In the genomic region with DNA sequence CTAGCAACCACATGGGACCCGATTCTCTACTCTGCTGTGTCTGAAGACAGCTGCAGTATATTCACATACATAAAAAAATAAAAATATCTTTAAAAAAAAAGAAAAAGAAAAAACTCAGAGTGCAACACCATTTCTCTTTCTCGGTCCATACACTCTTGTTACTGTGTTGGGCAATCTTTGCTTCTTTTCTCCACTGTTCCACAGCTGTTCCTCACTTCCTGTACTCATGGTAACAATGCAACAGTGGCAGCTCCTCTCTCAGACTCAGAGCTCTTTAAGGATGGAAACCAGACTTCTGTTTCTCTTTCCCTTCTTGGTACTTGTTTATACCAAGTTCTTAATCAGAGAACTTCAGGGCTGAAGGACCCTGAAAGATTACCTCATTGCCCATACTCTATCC, we compare ENCODE assay signal across 8 mouse cellular contexts. TPM values are rescaled to one million over a fixed set of nuclear protein-coding genes. Genes with fewer than 3 reads are reported as not detected.
A peak's percentile ranks its signal among the peaks of the same experiment; 100 is the strongest.
DNase-seq lines count a peak whose midpoint lies in the region; ATAC-seq lines count a peak whose summit lies in the region.

No protein-coding gene starts in this region.

- peak overlapping the region; percentile 93 for H3K9ac ChIP-seq in forebrain, embryonic 13.5 days
- H3K9ac ChIP-seq in liver, embryonic 12.5 days, result peak overlapping the region; percentile 94

- no peak overlapping the region for H3K27ac ChIP-seq in forebrain, embryonic 13.5 days
- H3K27ac ChIP-seq in liver, embryonic 12.5 days, result peak overlapping the region; percentile 91

- WGBS in forebrain, embryonic 13.5 days, result 88% methylated on average over 2 of the region's 2 CpGs
- 70% methylated on average over 2 of the region's 2 CpGs for WGBS in liver, embryonic 12.5 days (ENCODE audit: insufficient replicate concordance)

- no peaks in the 10 kb centered on the region for H3K27me3 ChIP-seq in erythroblast, embryonic 14.5 days (ENCODE audit: control insufficient read depth)
- H3K27me3 ChIP-seq in forebrain, embryonic 13.5 days, result no peaks in the 10 kb centered on the region
- H3K27me3 ChIP-seq in liver, embryonic 12.5 days (replicated peaks), result no peaks in the 10 kb centered on the region

- H3K4me2 ChIP-seq in forebrain, embryonic 13.5 days, result peak overlapping the region; percentile 77
- H3K4me2 ChIP-seq in liver, embryonic 12.5 days, result peak overlapping the region; percentile 83

- ATAC-seq in erythroblast, adult 5-6 weeks (replicated peaks; ENCODE audit: low FRiP score, poor library complexity, severe bottlenecking), result no peak
- no peak for ATAC-seq in forebrain, embryonic 13.5 days
- no peak for ATAC-seq in liver, embryonic 12.5 days
- no peak for ATAC-seq in activated CD4-positive, CD25-positive, alpha-beta regulatory T cell, adult 4 months

- DNase-seq in 416B (ENCODE audit: low read depth), result peak; percentile 64
- no peak for DNase-seq in ovary, postnatal 36 days (ENCODE audit: low spot score)
- no peak for DNase-seq in left cerebral cortex, adult 9 months (ENCODE audit: low spot score in 2 of 2)

- peaks cover 53% of the 10 kb centered on the region for H3K4me1 ChIP-seq in erythroblast, embryonic 14.5 days (ENCODE audit: control insufficient read depth)
- peaks cover 37% of the 10 kb centered on the region for H3K4me1 ChIP-seq in forebrain, embryonic 13.5 days
- H3K4me1 ChIP-seq in liver, embryonic 12.5 days, result peaks cover 40% of the 10 kb centered on the region

- no peaks in the 10 kb centered on the region for H3K9me3 ChIP-seq in erythroblast, embryonic 14.5 days (ENCODE audit: control insufficient read depth, low read length)
- H3K9me3 ChIP-seq in forebrain, embryonic 13.5 days (replicated peaks), result no peaks in the 10 kb centered on the region
- no peaks in the 10 kb centered on the region for H3K9me3 ChIP-seq in liver, embryonic 12.5 days (replicated peaks)

- H3K36me3 ChIP-seq in erythroblast, embryonic 14.5 days (ENCODE audit: control insufficient read depth), result peaks cover 72% of the 10 kb centered on the region
- H3K36me3 ChIP-seq in forebrain, embryonic 13.5 days (ENCODE audit: poor library complexity, severe bottlenecking), result peaks cover 54% of the 10 kb centered on the region
- peaks cover 71% of the 10 kb centered on the region for H3K36me3 ChIP-seq in liver, embryonic 12.5 days

- H3K4me3 ChIP-seq in erythroblast, embryonic 14.5 days (replicated peaks), result peak overlapping the region; percentile 94
- peak overlapping the region; percentile 93 for H3K4me3 ChIP-seq in forebrain, embryonic 13.5 days
- peak overlapping the region; percentile 88 for H3K4me3 ChIP-seq in liver, embryonic 12.5 days

RNA-seq across cellular contexts. Expression of a gene that starts 1.1 kb away (rescaled TPM):
- polyA plus RNA-seq in erythroblast, embryonic 14.5 days (2012), result 0.30 and 0.53 TPM in 2 replicates
- 1.7 and 5.8 TPM in 2 replicates for total RNA-seq in erythroblast, adult 5-6 weeks (2015; ENCODE audit: low replicate concordance)
- 2.8 TPM in 2 replicates for total RNA-seq in erythroblast, adult 5-6 weeks (2017; ENCODE audit: low replicate concordance)
- 59.2 and 67.6 TPM in 2 replicates for polyA plus RNA-seq in forebrain, embryonic 13.5 days (2015; fragmentation: Nextera tagmentation; extraction: Ambion mirVana)
- polyA plus RNA-seq in liver, embryonic 12.5 days (2016; fragmentation: Nextera tagmentation; extraction: Ambion mirVana), result 22.6 and 26.0 TPM in 2 replicates
- 10 to 100 TPM; 34.3 to 37.8 TPM for polyA plus RNA-seq in activated CD4-positive, CD25-positive, alpha-beta regulatory T cell, adult 4 months (2017; shearing (Covaris generic))

RNA-seq across cellular contexts. Expression of a gene that starts 1.2 kb away (rescaled TPM):
- polyA plus RNA-seq in erythroblast, embryonic 14.5 days (2012), result 9.7 and 11.4 TPM in 2 replicates
- 36.2 and 37.3 TPM in 2 replicates for total RNA-seq in erythroblast, adult 5-6 weeks (2015; ENCODE audit: low replicate concordance)
- total RNA-seq in erythroblast, adult 5-6 weeks (2017; ENCODE audit: low replicate concordance), result 28.0 and 29.0 TPM in 2 replicates
- 219 and 222 TPM in 2 replicates for polyA plus RNA-seq in forebrain, embryonic 13.5 days (2015; fragmentation: Nextera tagmentation; extraction: Ambion mirVana)
- 171 and 177 TPM in 2 replicates for polyA plus RNA-seq in liver, embryonic 12.5 days (2016; fragmentation: Nextera tagmentation; extraction: Ambion mirVana)
- 100 to 1,000 TPM; 119 to 121 TPM for polyA plus RNA-seq in activated CD4-positive, CD25-positive, alpha-beta regulatory T cell, adult 4 months (2017; shearing (Covaris generic))

RNA-seq across cellular contexts. Expression of a gene that starts 17.7 kb away (rescaled TPM):
- polyA plus RNA-seq in erythroblast, embryonic 14.5 days (2012), result 3.9 and 5.9 TPM in 2 replicates
- total RNA-seq in erythroblast, adult 5-6 weeks (2015; ENCODE audit: low replicate concordance), result not detected in 2 replicates
- total RNA-seq in erythroblast, adult 5-6 weeks (2017; ENCODE audit: low replicate concordance), result not detected in 2 replicates
- 9.0 and 9.4 TPM in 2 replicates for polyA plus RNA-seq in forebrain, embryonic 13.5 days (2015; fragmentation: Nextera tagmentation; extraction: Ambion mirVana)
- polyA plus RNA-seq in liver, embryonic 12.5 days (2016; fragmentation: Nextera tagmentation; extraction: Ambion mirVana), result 6.6 and 7.3 TPM in 2 replicates
- polyA plus RNA-seq in activated CD4-positive, CD25-positive, alpha-beta regulatory T cell, adult 4 months (2017; shearing (Covaris generic)), result 1 to 10 TPM in 1 of 2 experiments, under 1 TPM in 1; 0.89 to 1.5 TPM

RNA-seq across cellular contexts. Expression of a gene that starts 36.8 kb away (rescaled TPM):
- polyA plus RNA-seq in erythroblast, embryonic 14.5 days (2012), result 5.1 and 6.5 TPM in 2 replicates
- 23.8 and 25.4 TPM in 2 replicates for total RNA-seq in erythroblast, adult 5-6 weeks (2015; ENCODE audit: low replicate concordance)
- 31.9 and 38.8 TPM in 2 replicates for total RNA-seq in erythroblast, adult 5-6 weeks (2017; ENCODE audit: low replicate concordance)
- 132 and 138 TPM in 2 replicates for polyA plus RNA-seq in forebrain, embryonic 13.5 days (2015; fragmentation: Nextera tagmentation; extraction: Ambion mirVana)
- 79.4 and 81.3 TPM in 2 replicates for polyA plus RNA-seq in liver, embryonic 12.5 days (2016; fragmentation: Nextera tagmentation; extraction: Ambion mirVana)
- 10 to 100 TPM; 44.5 to 53.3 TPM for polyA plus RNA-seq in activated CD4-positive, CD25-positive, alpha-beta regulatory T cell, adult 4 months (2017; shearing (Covaris generic))

RNA-seq across cellular contexts. Expression of a gene that starts 56.4 kb away (rescaled TPM):
- polyA plus RNA-seq in erythroblast, embryonic 14.5 days (2012), result 1.8 and 1.9 TPM in 2 replicates
- 61.7 and 91.3 TPM in 2 replicates for total RNA-seq in erythroblast, adult 5-6 weeks (2015; ENCODE audit: low replicate concordance)
- total RNA-seq in erythroblast, adult 5-6 weeks (2017; ENCODE audit: low replicate concordance), result 37.2 and 37.7 TPM in 2 replicates
- 275 and 283 TPM in 2 replicates for polyA plus RNA-seq in forebrain, embryonic 13.5 days (2015; fragmentation: Nextera tagmentation; extraction: Ambion mirVana)
- polyA plus RNA-seq in liver, embryonic 12.5 days (2016; fragmentation: Nextera tagmentation; extraction: Ambion mirVana), result 142 and 146 TPM in 2 replicates
- 100 to 1,000 TPM; 116 to 122 TPM for polyA plus RNA-seq in activated CD4-positive, CD25-positive, alpha-beta regulatory T cell, adult 4 months (2017; shearing (Covaris generic))

Comparison
In these comparisons a context has a peak if more than half of its experiments do, and no peak if none do; other contexts are left out.
1. RNA of a gene that starts 1.1 kb away (polyA plus RNA-seq): 59.2 to 67.6 TPM in forebrain, embryonic 13.5 days, 34.3 to 37.8 TPM in activated CD4-positive, CD25-positive, alpha-beta regulatory T cell, adult 4 months and 22.6 to 26.0 TPM in liver, embryonic 12.5 days; 0.30 to 0.53 TPM in erythroblast, embryonic 14.5 days; every median in the first group is over 10 times any median in the second.
2. Peak in every context shown above with its lines, with median percentiles within 50 percentile points of each other: H3K4me3 ChIP-seq.